Mouse (Mus musculus) heart, adult 18-20 months (tissue): Measurements from ENCODE around the gene Sppl2b. TPM values are rescaled to one million over a fixed set of nuclear protein-coding genes. Genes with fewer than 3 reads are reported as not detected.

ENCODE experiments used
- microRNA-seq, 2 experiments: library from miRNA; unstranded; fragments of <30 nt; microRNA quantifications; one replicate each; pipeline ENCODE4 v1.2.0; 2022
- total RNA-seq, 2 experiments: library from RNA; stranded (reverse); gene quantifications; 2 replicates each; pipeline ENCODE4 v1.2.3; 2021

Sppl2b gene
- total RNA-seq, 2 experiments from 2014 or later = 11.9 to 15.9 TPM

Small RNA genes lying within 50 kb of the gene (microRNA-seq; reads per million reads assigned to microRNA genes)
- gene Mir1982 = 1.1 to 4.6 reads per million in 2 experiments

Other genes with a start within 250 kb of the Sppl2b start
- under 1 TPM; 0.15 to 0.46 TPM for gene Gm49322, start 249.3 kb upstream of the Sppl2b start, total RNA-seq
- 100 to 1,000 TPM; 121 to 132 TPM for gene Csnk1g2, start 232.4 kb upstream of the Sppl2b start, total RNA-seq
- 10 to 100 TPM; 43.2 to 46.1 TPM for gene Btbd2, start 198.2 kb upstream of the Sppl2b start, total RNA-seq
- gene Mknk2, start 177.2 kb upstream of the Sppl2b start, total RNA-seq = 100 to 1,000 TPM; 185 to 204 TPM
- 1 to 10 TPM; 7.5 to 8.0 TPM for gene Mob3a, start 153.3 kb upstream of the Sppl2b start, total RNA-seq
- 1 to 10 TPM; 2.5 to 2.6 TPM for gene Izumo4, start 153.1 kb upstream of the Sppl2b start, total RNA-seq
- gene Ap3d1, start 113.0 kb upstream of the Sppl2b start, total RNA-seq = 10 to 100 TPM; 42.3 to 45.0 TPM
- 10 to 100 TPM; 11.7 to 14.3 TPM for gene Dot1l, start 100.1 kb upstream of the Sppl2b start, total RNA-seq
- gene Sf3a2, start 57.1 kb upstream of the Sppl2b start, total RNA-seq = 10 to 100 TPM; 28.6 to 28.7 TPM
- gene Plekhj1, start 56.6 kb upstream of the Sppl2b start, total RNA-seq = 10 to 100 TPM; 30.7 to 32.4 TPM
- gene Amh, start 50.0 kb upstream of the Sppl2b start, total RNA-seq = under 1 TPM in 1 of 2 experiments, not detected in 1; 0.33 TPM
- under 1 TPM; 0.41 to 0.69 TPM for gene Jsrp1, start 41.8 kb upstream of the Sppl2b start, total RNA-seq
- 100 to 1,000 TPM; 897 to 934 TPM for gene Oaz1, start 28.6 kb upstream of the Sppl2b start, total RNA-seq
- 10 to 100 TPM; 13.5 to 16.6 TPM for gene Lingo3, start 11.2 kb upstream of the Sppl2b start, total RNA-seq
- gene Lsm7, start 66 bp upstream of the Sppl2b start, total RNA-seq = 10 to 100 TPM; 23.5 to 27.8 TPM
- not detected for gene Tmprss9, start 16.6 kb downstream of the Sppl2b start, total RNA-seq
- 100 to 1,000 TPM; 125 to 144 TPM for gene Timm13, start 45.7 kb downstream of the Sppl2b start, total RNA-seq
- gene Lmnb2, start 63.0 kb downstream of the Sppl2b start, total RNA-seq = 1 to 10 TPM; 4.7 to 5.8 TPM
- gene Gadd45b, start 74.8 kb downstream of the Sppl2b start, total RNA-seq = 10 to 100 TPM; 14.9 to 19.0 TPM
- 1 to 10 TPM in 1 of 2 experiments, under 1 TPM in 1; 0.82 to 1.3 TPM for gene Gng7, start 159.7 kb downstream of the Sppl2b start, total RNA-seq
- gene Diras1, start 170.4 kb downstream of the Sppl2b start, total RNA-seq = not detected
- gene Slc39a3, start 182.2 kb downstream of the Sppl2b start, total RNA-seq = 10 to 100 TPM; 12.8 to 14.2 TPM
- gene Sgta, start 204.9 kb downstream of the Sppl2b start, total RNA-seq = 100 to 1,000 TPM in 1 of 2 experiments, 10 to 100 TPM in 1; 99.5 to 102 TPM
- gene Thop1, start 214.8 kb downstream of the Sppl2b start, total RNA-seq = 10 to 100 TPM; 12.8 to 14.8 TPM
- gene Creb3l3, start 243.6 kb downstream of the Sppl2b start, total RNA-seq = under 1 TPM; 0.31 to 0.74 TPM